22 mouse cellular contexts compared by ENCODE assay signal in the genomic region with DNA sequence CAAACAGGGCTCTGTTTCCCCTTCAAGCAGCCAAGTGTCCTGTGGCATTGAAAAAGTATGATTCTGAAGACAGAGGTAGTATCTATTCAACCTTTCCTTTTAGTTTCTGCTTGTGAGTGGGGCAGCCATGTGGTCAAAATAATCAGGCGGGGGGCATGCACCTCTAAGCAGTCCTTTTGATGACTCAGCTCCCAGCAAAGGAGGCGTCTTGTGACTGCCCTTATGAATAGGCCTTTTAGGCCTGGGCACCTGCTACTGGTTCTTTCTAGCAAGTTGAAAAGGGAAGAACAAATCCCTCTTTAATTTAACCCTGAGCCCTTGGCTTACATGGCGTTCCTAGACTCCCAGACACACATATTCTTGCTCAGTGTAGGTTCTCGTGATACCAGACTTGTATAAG. TPM values are rescaled to one million over a fixed set of nuclear protein-coding genes. Genes with fewer than 3 reads are reported as not detected.
A peak's percentile ranks its signal among the peaks of the same experiment; 100 is the strongest.
DNase-seq lines count a peak whose midpoint lies in the region; ATAC-seq and TF ChIP-seq lines count a peak whose summit lies in the region.
"Had no signal": no experiment of that assay in that cellular context is flagged by ENCODE, and none has a peak within 500 bp of the region (broad histone marks: within the 10 kb centered on the region; RNA-seq: fewer than 3 reads in every experiment).

No protein-coding gene starts in this region.

- H3K9me3 ChIP-seq in forebrain, embryonic 15.5 days: no peaks in the 10 kb centered on the region
- no peaks in the 10 kb centered on the region for H3K9me3 ChIP-seq in forebrain, embryonic 12.5 days
- no peaks in the 10 kb centered on the region for H3K9me3 ChIP-seq in kidney, embryonic 16.5 days (ENCODE audit: low read length)
- H3K9me3 ChIP-seq in midbrain, postnatal 0 days (ENCODE audit: low read length): no peaks in the 10 kb centered on the region
- H3K9me3 ChIP-seq in midbrain, embryonic 15.5 days: no peaks in the 10 kb centered on the region
- no peaks in the 10 kb centered on the region for H3K9me3 ChIP-seq in stomach, postnatal 0 days (ENCODE audit: control insufficient read depth, low read length)
- H3K9me3 ChIP-seq: G1E; liver, embryonic 12.5 days; neural tube, embryonic 15.5 days had no signal

- no peaks in the 10 kb centered on the region for H3K27me3 ChIP-seq in forebrain, embryonic 15.5 days
- peaks cover 16% of the 10 kb centered on the region for H3K27me3 ChIP-seq in forebrain, embryonic 12.5 days
- no peaks in the 10 kb centered on the region for H3K27me3 ChIP-seq in kidney, adult 2 months (replicated peaks; ENCODE audit: control insufficient read depth, insufficient read depth, low read length)
- H3K27me3 ChIP-seq in kidney, embryonic 16.5 days (ENCODE audit: insufficient read depth, low read length): peaks cover 3% of the 10 kb centered on the region; the same call in 1 of the 2 replicates
- H3K27me3 ChIP-seq in midbrain, postnatal 0 days (ENCODE audit: insufficient read depth, low read length): no peaks in the 10 kb centered on the region
- H3K27me3 ChIP-seq in midbrain, embryonic 15.5 days (replicated peaks): no peaks in the 10 kb centered on the region
- H3K27me3 ChIP-seq in stomach, postnatal 0 days (ENCODE audit: control insufficient read depth, insufficient read depth, low read length): no peaks in the 10 kb centered on the region
- H3K27me3 ChIP-seq: neural tube, embryonic 15.5 days had no signal

- peak; percentile 12 for DNase-seq in kidney, adult 2 months
- DNase-seq in midbrain, postnatal 0 days (ENCODE audit: low spot score): peak; percentile 35
- peak; percentile 31 for DNase-seq in stomach, postnatal 0 days (ENCODE audit: low spot score)
- no peak for DNase-seq in ovary, postnatal 36 days (ENCODE audit: low spot score)
- DNase-seq: adrenal gland, postnatal 25 days; cerebellum, adult 11-12 months; cerebellum, postnatal 25 days; embryo, embryonic 11 days; gastrocnemius, adult 2 months; heart, postnatal 36 days; kidney, postnatal 4 days; right cerebral cortex, postnatal 14 days; spleen, adult 18-20 months had no signal

- ATAC-seq in forebrain, embryonic 15.5 days (replicated peaks): 0 out of 2 replicates have a peak, but pooled peaks have one; percentile 59
- no peak for ATAC-seq in forebrain, embryonic 12.5 days (ENCODE audit: low FRiP score)
- no peak for ATAC-seq in kidney, embryonic 16.5 days (ENCODE audit: low FRiP score, low TSS enrichment)
- ATAC-seq in midbrain, postnatal 0 days (ENCODE audit: low FRiP score): no peak
- ATAC-seq in midbrain, embryonic 15.5 days (replicated peaks): no peak
- ATAC-seq in stomach, postnatal 0 days (ENCODE audit: low FRiP score, low TSS enrichment): no peak; the same call in 1 of the 2 replicates
- ATAC-seq: liver, embryonic 12.5 days had no signal

- H3K4me3 ChIP-seq in forebrain, embryonic 15.5 days: no peak overlapping the region
- no peak overlapping the region for H3K4me3 ChIP-seq in forebrain, embryonic 12.5 days (replicated peaks)
- no peak overlapping the region for H3K4me3 ChIP-seq in kidney, adult 2 months (ENCODE audit: insufficient read depth, low read depth, low read length)
- no peak overlapping the region for H3K4me3 ChIP-seq in kidney, embryonic 16.5 days (ENCODE audit: low read length)
- no peak overlapping the region for H3K4me3 ChIP-seq in midbrain, postnatal 0 days (ENCODE audit: low read depth, low read length)
- no peak overlapping the region for H3K4me3 ChIP-seq in midbrain, embryonic 15.5 days
- H3K4me3 ChIP-seq in stomach, postnatal 0 days (ENCODE audit: low read depth, low read length): no peak overlapping the region
- H3K4me3 ChIP-seq: limb, embryonic 12.5 days; liver, embryonic 12.5 days; myocyte; neural tube, embryonic 15.5 days had no signal

- no peak overlapping the region for H3K4me2 ChIP-seq in forebrain, embryonic 15.5 days (replicated peaks)
- no peak overlapping the region for H3K4me2 ChIP-seq in forebrain, embryonic 12.5 days
- no peak overlapping the region for H3K4me2 ChIP-seq in kidney, embryonic 16.5 days (replicated peaks; ENCODE audit: low read depth, low read length)
- H3K4me2 ChIP-seq in midbrain, postnatal 0 days (ENCODE audit: low read depth, low read length, poor library complexity, severe bottlenecking): no peak overlapping the region
- no peak overlapping the region for H3K4me2 ChIP-seq in midbrain, embryonic 15.5 days
- no peak overlapping the region for H3K4me2 ChIP-seq in stomach, postnatal 0 days (replicated peaks; ENCODE audit: low read depth)
- H3K4me2 ChIP-seq: limb, embryonic 12.5 days; liver, embryonic 12.5 days; neural tube, embryonic 15.5 days had no signal

- no peak for TF ChIP-seq POLR2A in kidney, adult 2 months (IDR thresholded peaks at IDR 0.05; ENCODE audit: low read depth, low read length)

- no peak overlapping the region for H3K9ac ChIP-seq in forebrain, embryonic 15.5 days (replicated peaks)
- H3K9ac ChIP-seq in forebrain, embryonic 12.5 days: no peak overlapping the region
- no peak overlapping the region for H3K9ac ChIP-seq in kidney, embryonic 16.5 days (replicated peaks; ENCODE audit: low read length)
- no peak overlapping the region for H3K9ac ChIP-seq in midbrain, postnatal 0 days (replicated peaks; ENCODE audit: low read length, poor library complexity, severe bottlenecking)
- no peak overlapping the region for H3K9ac ChIP-seq in midbrain, embryonic 15.5 days
- H3K9ac ChIP-seq in stomach, postnatal 0 days (ENCODE audit: low read length): no peak overlapping the region
- H3K9ac ChIP-seq: limb, embryonic 12.5 days; liver, embryonic 12.5 days; neural tube, embryonic 15.5 days had no signal

- H3K36me3 ChIP-seq in forebrain, embryonic 15.5 days: no peaks in the 10 kb centered on the region
- no peaks in the 10 kb centered on the region for H3K36me3 ChIP-seq in forebrain, embryonic 12.5 days (replicated peaks)
- no peaks in the 10 kb centered on the region for H3K36me3 ChIP-seq in kidney, adult 2 months (ENCODE audit: control insufficient read depth, insufficient read depth, low read length)
- H3K36me3 ChIP-seq in kidney, embryonic 16.5 days (ENCODE audit: insufficient read depth, low read length): no peaks in the 10 kb centered on the region
- no peaks in the 10 kb centered on the region for H3K36me3 ChIP-seq in midbrain, postnatal 0 days (ENCODE audit: insufficient read depth, low read length)
- no peaks in the 10 kb centered on the region for H3K36me3 ChIP-seq in midbrain, embryonic 15.5 days (replicated peaks)
- H3K36me3 ChIP-seq in stomach, postnatal 0 days (ENCODE audit: control insufficient read depth, insufficient read depth, low read length): no peaks in the 10 kb centered on the region
- H3K36me3 ChIP-seq: G1E; limb, embryonic 12.5 days; liver, embryonic 12.5 days; neural tube, embryonic 15.5 days had no signal

- TF ChIP-seq CTCF in kidney, adult 2 months (conservative IDR thresholded peaks at IDR 0.05; ENCODE audit: insufficient read depth, insufficient read length, low read depth, low read length): no peak
- TF ChIP-seq CTCF in midbrain, postnatal 0 days (IDR thresholded peaks at IDR 0.05): no peak
- TF ChIP-seq CTCF in stomach, postnatal 0 days (IDR thresholded peaks at IDR 0.05; ENCODE audit: low read depth): no peak

- peaks cover 4% of the 10 kb centered on the region for H3K4me1 ChIP-seq in forebrain, embryonic 15.5 days
- H3K4me1 ChIP-seq in forebrain, embryonic 12.5 days: peaks cover 8% of the 10 kb centered on the region
- H3K4me1 ChIP-seq in kidney, adult 2 months (ENCODE audit: control insufficient read depth, insufficient read depth, low read length): no peaks in the 10 kb centered on the region
- peaks cover 9% of the 10 kb centered on the region for H3K4me1 ChIP-seq in kidney, embryonic 16.5 days (ENCODE audit: insufficient read depth, low read length)
- H3K4me1 ChIP-seq in midbrain, postnatal 0 days (ENCODE audit: insufficient read depth, low read length): no peaks in the 10 kb centered on the region
- peaks cover 3% of the 10 kb centered on the region; the same call in 1 of the 2 replicates for H3K4me1 ChIP-seq in midbrain, embryonic 15.5 days
- no peaks in the 10 kb centered on the region for H3K4me1 ChIP-seq in stomach, postnatal 0 days (replicated peaks; ENCODE audit: control insufficient read depth, insufficient read depth)
- H3K4me1 ChIP-seq: liver, embryonic 12.5 days had no signal

- no peak for TF ChIP-seq EP300 in stomach, postnatal 0 days (optimal IDR thresholded peaks at IDR 0.05)

- 17% methylated on average over 4 of the region's 4 CpGs for WGBS in forebrain, embryonic 15.5 days
- 27% methylated on average over 4 of the region's 4 CpGs for WGBS in forebrain, embryonic 12.5 days
- 78% methylated on average over 4 of the region's 4 CpGs for WGBS in kidney, adult 2 months
- 83% methylated on average over 4 of the region's 4 CpGs for WGBS in kidney, embryonic 16.5 days
- 46% methylated on average over 4 of the region's 4 CpGs for WGBS in midbrain, postnatal 0 days
- WGBS in midbrain, embryonic 15.5 days: 51% methylated on average over 4 of the region's 4 CpGs
- 53% methylated on average over 4 of the region's 4 CpGs for WGBS in stomach, postnatal 0 days

- no peak overlapping the region; the same call in 1 of the 2 replicates for H3K27ac ChIP-seq in forebrain, embryonic 15.5 days (replicated peaks)
- no peak overlapping the region for H3K27ac ChIP-seq in forebrain, embryonic 12.5 days
- H3K27ac ChIP-seq in kidney, adult 2 months (ENCODE audit: insufficient read depth, low read depth, low read length): no peak overlapping the region
- no peak overlapping the region for H3K27ac ChIP-seq in kidney, embryonic 16.5 days (ENCODE audit: low read length)
- H3K27ac ChIP-seq in midbrain, postnatal 0 days (ENCODE audit: low read depth, low read length): no peak overlapping the region
- no peak overlapping the region for H3K27ac ChIP-seq in midbrain, embryonic 15.5 days
- H3K27ac ChIP-seq in stomach, postnatal 0 days (replicated peaks): peak overlapping the region; percentile 86
- H3K27ac ChIP-seq: gastrocnemius, adult 2 months; limb, embryonic 12.5 days; liver, embryonic 12.5 days; neural tube, embryonic 15.5 days had no signal

RNA-seq across cellular contexts. Expression of a gene that starts 6.7 kb away (rescaled TPM):
- 28.2 and 31.2 TPM in 2 replicates for polyA plus RNA-seq in forebrain, embryonic 15.5 days (2015; fragmentation: Nextera tagmentation; extraction: Ambion mirVana)
- 23.4 and 26.7 TPM in 2 replicates for polyA plus RNA-seq in forebrain, embryonic 12.5 days (2016; fragmentation: Nextera tagmentation; extraction: Ambion mirVana)
- 17.1 and 17.4 TPM in 2 replicates for polyA plus RNA-seq in kidney, adult 2 months (2012; rRNA removed)
- 41.2 and 42.0 TPM in 2 replicates for polyA plus RNA-seq in kidney, embryonic 16.5 days (2015; fragmentation: Nextera tagmentation; extraction: Ambion mirVana)
- 27.7 and 36.2 TPM in 2 replicates for total RNA-seq in midbrain, postnatal 0 days (2014; rRNA removed)
- 27.2 and 28.9 TPM in 2 replicates for polyA plus RNA-seq in midbrain, postnatal 0 days (2015; fragmentation: Nextera tagmentation; extraction: Ambion mirVana)
- 34.4 and 36.1 TPM in 2 replicates for polyA plus RNA-seq in midbrain, embryonic 15.5 days (2015; fragmentation: Nextera tagmentation; extraction: Ambion mirVana)
- 48.6 and 49.2 TPM in 2 replicates for polyA plus RNA-seq in stomach, postnatal 0 days (2015; fragmentation: Nextera tagmentation; extraction: Ambion mirVana)
- polyA plus RNA-seq: myocyte had no signal
